Mouse (Mus musculus) erythroblast, adult 5-6 weeks (primary cell): ENCODE results near the gene Vps18. TPM values are rescaled to one million over a fixed set of nuclear protein-coding genes. Genes with fewer than 3 reads are reported as not detected.

Experiments
- ATAC-seq: replicated peaks from 2 replicates; pipeline ENCODE4 v1.8.0; 2016; ENCODE audit warnings: moderate number of reproducible peaks, mild to moderate bottlenecking, moderate TSS enrichment, inconsistent platforms; ENCODE audit not compliant: poor library complexity, low FRiP score, severe bottlenecking
- total RNA-seq, 2 experiments: library from RNA; stranded (forward) in 1 of 2; stranded (reverse) in 1 of 2; fragments of 150-400 nt in 1 of 2; fragments of 200-764, 138-1000 nt in 1 of 2; gene quantifications; 2 replicates each; pipeline versions ENCODE4 v1.2.3 to v1.2.4; 2015 to 2017; ENCODE audit warnings: low replicate concordance in 2 of 2

The Vps18 gene
- total RNA-seq, 2 experiments from 2014 or later: 1.2 to 3.1 TPM

DNA sequence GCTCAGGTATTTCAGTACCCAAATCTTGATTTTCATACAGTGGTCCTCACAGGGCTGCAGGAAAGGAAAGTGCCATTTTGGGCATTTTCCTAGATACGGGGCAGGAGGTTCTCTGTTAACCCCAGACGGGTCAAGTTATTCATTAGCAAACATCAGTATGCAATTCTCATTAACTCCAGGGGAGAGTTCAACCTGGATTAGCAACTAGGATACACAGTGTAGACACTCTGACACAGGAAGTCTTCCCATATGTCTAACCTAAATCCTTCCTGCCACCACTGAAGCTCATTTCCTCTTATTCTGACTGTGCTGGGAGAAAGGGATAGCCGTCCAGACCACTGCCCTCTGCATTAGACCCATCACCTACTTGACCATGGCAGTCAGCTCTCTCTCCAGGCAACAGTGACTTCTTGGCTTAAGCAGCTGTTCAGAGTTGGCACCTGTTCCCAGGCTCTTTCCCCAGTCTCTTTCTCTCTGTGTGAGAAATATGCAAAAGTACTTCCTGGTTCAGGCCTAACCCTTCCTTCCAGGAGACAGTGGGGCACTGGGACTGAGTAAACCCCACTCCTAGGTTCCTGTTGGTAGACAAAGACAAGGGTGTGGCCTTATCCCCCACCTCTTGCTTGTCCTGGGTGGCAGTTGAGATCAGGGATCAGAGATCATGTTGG is 29.6 kb downstream of the Vps18 start:
- ATAC-seq: no peak

DNA sequence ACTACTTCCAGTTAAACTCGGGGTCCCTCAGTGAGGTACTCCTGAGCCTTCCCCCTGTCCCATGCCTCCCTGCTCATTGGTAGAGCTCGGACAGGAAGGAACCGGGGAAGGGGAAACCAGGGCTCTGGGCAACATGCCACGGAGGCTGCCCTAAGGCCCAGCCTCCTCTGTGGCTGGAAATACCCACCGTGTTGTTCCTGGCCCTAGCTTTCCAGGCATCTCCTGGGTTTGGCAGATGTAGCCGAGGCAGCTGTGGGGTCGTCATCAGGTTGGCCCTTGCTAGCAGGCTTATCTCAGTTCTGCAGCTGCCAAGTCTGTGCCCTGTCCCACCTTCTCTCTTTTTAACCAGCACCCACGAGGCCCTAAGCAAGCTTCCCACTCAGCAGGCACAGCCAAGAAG is 32.0 kb downstream of the Vps18 start:
- no peak for ATAC-seq

DNA sequence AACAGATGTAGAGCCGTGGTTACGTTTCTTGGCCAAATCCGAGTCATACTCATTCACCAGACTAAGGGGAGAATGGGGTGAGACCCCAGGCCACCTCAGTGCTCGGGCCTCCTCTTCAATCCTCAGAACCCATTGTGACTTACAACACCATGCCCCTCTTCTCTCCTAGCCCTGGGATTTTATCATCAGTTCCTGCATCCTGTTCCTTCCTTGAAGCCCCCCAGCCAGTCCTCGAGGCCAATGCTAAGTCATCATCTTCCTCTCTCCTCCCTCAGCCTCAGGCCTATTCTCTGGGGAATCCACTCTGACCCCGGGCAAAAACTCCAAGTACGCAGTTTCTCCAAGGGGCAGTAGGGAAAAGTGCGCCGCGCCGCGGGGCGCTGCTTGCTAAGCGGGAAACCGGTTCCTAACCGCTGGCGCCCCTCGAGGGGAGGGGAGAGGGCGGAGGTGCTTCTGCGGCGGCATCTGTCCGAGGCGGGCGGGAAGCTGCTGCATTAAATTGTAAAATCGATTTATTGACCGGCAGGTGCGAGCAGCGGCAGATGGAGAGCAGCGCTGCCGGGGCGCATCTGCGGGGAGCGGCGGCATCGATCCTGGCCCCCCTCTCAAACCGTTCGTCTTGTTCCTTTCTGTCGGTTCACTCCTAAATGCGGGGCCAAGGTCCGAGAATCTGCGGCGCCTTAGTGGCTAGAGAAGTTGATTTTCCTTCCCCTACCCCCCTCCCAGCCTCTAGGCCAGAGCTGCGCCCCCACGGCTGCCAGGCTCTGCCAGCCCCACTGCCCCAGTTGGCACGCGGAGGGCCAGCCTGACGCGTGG is 33.4 kb downstream of the Vps18 start:
- ATAC-seq: no peak

DNA sequence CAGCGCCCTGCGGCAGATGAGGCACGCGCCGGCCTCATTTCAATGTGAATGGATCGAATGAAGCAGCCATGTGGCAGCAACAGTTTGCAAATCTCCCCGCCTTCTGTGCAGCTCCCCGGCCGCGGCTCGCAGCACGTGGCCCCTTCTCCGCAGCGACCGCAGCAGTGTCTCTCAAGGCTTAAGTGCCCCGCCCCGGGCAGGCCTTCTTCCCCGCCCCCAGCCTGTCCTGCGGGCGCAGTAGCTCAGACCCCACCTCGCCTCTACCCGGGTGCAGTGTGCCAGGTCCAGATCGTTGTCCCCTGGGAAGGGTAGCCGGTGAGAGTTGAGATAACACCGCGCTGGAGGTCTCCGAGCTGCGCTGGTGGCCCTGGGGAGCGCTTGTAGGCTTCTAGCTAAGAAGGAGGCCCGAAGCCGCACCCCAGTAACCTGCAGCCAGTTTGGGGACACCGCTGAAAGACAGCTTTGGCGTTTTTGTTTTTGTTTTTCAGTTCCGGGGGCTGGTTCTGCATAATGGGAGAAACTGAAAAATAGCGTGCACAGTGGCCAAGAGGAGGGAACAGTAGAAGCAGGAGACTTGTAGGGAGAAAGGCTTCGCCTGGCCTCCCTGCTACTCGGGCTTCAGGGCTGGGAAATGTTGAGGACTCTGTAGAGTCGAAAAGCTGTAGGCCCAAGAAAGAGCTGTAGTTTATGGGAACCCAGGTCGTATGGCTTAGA is 34.2 kb downstream of the Vps18 start:
- ATAC-seq: no peak

DNA sequence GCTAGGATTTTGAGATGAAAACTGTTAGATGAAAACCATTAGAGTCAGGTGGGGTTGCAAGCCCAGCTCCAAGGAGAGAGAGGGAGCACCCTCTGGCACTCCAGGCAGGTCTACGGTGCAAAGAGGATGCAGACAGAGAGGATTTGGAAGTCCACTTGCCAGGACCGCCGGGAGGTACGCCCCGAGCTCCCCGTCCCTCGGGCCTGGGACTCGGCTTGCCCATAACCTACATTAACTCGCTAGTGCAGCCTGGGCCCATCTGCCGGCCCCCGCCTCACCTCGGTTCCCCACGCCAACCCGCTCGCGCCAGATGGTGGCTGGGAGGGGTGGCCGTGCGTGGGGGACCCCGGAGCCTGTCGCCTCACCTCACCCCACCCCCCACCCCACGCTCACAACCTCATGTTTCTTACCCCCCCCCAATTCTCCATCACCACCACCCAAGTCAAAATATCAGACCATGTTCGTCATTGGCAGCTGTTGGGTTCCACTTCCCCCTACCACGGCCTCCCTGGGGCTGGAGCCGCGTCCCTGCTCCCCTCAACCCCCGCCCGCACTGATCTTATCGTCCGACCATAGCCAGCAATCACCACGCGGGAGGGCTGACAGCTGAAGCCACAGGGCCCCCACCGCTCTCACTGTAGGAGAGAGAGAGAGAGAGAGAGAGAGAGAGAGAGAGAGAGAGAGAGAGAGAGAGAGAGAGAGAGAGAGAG is 35.5 kb downstream of the Vps18 start:
- no peak for ATAC-seq

DNA sequence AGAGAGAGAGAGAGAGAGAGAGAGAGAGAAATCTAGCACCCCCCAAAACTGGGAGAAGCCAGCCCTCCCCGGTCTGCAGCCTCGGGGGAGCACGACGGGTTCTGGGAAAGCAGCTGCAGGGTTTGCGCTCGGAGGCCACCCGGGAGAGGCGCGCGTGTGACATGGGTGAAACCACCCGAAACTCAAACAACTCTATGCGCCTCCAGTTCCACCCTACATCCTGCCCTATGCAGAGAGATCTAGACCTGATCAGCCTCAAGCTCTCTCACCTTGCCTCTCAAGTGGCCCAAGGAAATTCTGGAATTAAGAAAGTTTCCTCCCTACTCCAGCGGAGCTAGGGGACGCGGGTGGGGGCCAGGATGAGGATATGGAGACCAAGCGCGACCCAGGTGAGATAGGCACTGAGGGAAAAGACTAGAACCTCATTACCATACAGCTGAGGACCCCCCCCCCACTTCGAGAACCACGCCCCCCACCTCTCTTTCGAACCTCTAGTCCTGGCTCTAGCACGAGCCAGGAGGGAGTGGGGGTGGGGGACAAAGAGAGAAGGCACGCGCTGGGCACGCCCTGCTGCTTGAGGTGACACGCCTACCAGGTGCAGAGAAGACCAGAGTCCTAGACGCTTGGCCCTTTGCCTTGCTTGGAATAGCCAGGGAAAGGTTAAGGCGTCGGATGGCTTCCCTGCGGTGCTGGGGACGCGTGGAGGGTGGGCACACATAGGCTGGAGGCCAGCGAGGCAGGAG is 36.2 kb downstream of the Vps18 start:
- no peak for ATAC-seq

DNA sequence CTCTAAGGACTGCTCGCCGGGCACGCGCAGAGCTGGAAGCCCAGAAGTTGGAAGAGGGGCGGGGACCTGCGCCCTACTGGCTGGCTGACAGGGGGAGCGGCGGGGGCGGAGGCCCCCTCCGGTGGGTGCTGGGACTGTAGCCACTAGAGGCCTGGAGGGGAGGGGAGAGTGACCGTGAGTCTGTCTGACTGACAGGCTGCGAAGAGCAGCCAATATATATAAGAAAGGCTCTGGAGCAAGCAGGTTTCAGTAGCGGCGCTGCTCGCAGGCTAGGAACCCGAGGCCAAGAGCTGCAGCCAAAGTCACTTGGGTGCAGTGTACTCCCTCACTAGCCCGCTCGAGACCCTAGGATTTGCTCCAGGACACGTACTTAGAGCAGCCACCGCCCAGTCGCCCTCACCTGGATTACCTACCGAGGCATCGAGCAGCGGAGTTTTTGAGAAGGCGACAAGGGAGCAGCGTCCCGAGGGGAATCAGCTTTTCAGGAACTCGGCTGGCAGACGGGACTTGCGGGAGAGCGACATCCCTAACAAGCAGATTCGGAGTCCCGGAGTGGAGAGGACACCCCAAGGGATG is 37.1 kb downstream of the Vps18 start, which contains the start of gene Dll4:
Gene Dll4 (plus strand): TSS at position 217 of the 576 bp plus-strand sequence.
- ATAC-seq: no peak

DNA sequence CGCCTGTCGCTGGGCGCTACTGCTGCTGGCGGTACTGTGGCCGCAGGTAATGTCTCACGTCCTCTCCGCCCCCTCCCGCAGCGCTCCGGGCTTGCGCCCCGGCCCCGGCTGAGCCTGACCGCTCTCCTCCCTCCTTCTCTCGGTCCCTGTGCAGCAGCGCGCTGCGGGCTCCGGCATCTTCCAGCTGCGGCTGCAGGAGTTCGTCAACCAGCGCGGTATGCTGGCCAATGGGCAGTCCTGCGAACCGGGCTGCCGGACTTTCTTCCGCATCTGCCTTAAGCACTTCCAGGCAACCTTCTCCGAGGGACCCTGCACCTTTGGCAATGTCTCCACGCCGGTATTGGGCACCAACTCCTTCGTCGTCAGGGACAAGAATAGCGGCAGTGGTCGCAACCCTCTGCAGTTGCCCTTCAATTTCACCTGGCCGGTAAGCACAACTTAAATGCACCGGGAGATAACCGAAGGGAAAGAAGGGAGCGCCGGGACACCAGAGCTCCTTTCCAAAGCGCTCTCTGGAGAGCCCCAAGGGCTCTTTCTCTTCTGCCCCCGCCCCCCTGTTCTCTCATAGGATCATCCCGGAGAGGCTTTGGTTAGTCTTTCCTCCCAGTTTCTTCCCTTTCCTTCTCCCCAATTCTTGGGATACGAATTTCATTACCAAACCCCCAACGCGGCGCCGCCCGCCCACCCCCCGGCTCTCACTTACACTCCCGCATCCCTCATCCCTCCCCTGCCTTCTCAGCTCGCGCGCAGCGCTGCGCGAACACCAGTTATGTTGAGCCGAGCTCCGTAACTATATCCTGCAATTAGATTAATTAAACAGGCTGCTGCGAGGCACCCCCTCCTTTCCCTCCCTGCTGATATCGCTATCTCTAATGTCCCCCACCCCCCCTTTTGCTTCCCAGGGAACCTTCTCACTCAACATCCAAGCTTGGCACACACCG is 37.9 kb downstream of the Vps18 start:
- no peak for ATAC-seq

DNA sequence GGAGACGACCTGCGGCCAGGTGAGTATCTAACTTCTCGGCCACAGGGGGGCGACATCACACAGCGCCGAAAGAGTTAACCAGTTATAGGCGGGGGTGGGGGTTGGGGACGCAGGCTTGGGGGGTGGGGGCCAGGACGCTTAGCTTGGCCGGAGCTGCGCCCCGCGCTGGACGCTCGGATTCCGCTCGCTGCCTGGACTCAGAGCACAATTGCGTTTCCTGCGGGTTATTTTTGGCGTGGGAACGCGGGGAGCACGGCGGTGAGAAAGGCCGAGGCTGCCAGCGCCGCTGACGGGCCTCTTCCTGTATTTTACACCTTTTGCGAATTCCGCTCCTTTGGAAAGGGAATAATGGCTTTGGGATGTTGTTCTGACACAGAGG is 38.6 kb downstream of the Vps18 start:
- ATAC-seq: no peak

DNA sequence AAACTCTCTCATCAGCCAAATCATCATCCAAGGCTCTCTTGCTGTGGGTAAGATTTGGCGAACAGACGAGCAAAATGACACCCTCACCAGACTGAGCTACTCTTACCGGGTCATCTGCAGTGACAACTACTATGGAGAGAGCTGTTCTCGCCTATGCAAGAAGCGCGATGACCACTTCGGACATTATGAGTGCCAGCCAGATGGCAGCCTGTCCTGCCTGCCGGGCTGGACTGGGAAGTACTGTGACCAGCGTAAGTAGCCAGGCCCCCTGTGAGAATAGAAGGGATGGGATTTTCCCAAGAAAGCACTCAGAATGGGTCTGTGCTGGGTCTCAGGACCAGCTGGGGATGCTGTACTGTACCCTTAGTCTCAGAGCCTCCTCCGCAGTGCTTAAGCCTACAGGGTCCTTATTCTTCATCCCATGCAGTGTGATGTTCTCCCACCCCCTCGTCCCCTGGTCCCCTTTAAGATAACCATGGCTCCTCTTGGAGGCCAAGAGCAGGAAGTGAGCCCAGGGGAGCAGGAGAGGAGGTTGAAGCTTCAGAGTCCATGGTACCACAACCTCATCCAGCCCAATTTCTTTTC is 39.5 kb downstream of the Vps18 start:
- no peak for ATAC-seq

DNA sequence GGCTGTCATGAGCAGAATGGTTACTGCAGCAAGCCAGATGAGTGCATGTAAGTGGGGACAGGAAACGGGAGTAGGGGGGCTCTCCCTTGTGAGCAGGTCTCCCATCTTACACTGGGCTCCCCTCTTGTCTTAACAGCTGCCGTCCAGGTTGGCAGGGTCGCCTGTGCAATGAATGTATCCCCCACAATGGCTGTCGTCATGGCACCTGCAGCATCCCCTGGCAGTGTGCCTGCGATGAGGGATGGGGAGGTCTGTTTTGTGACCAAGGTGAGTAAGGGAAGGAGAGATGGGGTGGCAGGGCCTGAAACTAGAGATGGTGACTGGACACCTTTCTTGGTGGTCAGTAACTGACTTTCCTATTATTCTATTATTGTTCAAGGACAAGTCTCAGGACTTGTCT is 40.0 kb downstream of the Vps18 start:
- ATAC-seq: no peak

DNA sequence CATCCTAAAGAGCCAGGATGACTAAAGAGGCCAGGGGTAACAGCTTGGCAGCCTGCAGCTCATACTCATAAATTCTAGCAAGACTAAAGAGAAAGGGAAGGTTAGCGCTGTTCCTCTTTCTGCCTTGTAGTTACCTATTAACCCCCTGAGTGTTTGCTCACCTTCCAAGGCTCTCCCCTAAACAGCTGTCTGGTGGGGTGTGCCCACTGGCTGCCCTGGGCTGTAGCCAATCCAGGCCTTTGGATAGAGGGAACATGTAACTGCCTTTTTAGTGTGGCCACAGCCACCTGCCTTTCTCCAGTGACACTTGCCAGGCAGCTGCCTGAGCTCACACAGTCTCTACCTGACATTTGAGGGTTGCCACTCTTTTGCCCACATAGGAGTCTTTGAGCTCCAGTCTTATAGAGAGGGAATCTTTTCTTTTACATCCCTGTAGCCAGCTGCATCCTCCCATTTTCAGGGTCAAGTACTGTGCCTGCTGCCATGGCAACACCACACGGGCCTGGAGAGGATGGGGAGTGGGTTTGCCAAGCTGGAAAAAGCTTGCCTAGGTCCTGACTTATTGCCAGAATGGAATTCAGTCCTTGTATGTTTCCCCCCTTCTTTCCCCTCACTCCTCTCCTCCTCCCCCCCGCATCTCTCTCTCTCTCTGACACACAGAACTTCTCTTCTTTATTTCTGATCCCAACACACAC is 40.7 kb downstream of the Vps18 start:
- no peak for ATAC-seq

DNA sequence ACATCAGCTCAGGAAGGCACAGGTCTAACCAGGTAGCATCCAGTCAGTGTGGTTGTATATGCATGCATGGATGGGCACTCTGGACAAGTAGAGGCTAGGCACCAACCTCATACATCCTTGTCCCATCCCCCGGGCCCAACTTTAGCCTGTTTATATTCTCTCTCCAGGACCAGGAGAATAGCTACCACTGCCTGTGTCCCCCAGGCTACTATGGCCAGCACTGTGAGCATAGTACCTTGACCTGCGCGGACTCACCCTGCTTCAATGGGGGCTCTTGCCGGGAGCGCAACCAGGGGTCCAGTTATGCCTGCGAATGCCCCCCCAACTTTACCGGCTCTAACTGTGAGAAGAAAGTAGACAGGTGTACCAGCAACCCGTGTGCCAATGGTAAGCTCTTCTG is 42.3 kb downstream of the Vps18 start:
- no peak for ATAC-seq

DNA sequence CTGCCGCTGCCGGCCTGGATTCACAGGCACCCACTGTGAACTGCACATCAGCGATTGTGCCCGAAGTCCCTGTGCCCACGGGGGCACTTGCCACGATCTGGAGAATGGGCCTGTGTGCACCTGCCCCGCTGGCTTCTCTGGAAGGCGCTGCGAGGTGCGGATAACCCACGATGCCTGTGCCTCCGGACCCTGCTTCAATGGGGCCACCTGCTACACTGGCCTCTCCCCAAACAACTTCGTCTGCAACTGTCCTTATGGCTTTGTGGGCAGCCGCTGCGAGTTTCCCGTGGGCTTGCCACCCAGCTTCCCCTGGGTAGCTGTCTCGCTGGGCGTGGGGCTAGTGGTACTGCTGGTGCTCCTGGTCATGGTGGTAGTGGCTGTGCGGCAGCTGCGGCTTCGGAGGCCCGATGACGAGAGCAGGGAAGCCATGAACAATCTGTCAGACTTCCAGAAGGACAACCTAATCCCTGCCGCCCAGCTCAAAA is 43.7 kb downstream of the Vps18 start:
- ATAC-seq: no peak

DNA sequence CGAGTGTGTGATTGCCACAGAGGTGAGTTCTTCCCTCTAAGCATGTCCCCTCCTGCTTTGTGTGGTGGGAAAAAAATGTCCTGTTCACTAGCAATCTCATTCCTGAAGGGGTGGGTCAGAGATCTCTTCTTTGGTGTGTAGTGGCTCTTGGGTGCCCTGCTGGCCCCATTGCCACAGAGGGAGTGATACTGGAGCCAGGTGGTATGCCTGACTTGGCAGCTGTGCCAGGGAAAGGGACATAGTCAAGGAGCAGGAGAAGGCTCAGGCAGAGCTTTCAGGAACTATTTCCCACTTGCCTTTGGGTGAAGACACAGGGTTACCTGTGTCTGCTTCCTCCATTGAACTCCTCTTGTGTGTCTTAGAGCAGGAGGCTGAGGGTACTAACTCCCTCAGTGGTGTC is 45.6 kb downstream of the Vps18 start:
- ATAC-seq: no peak

DNA sequence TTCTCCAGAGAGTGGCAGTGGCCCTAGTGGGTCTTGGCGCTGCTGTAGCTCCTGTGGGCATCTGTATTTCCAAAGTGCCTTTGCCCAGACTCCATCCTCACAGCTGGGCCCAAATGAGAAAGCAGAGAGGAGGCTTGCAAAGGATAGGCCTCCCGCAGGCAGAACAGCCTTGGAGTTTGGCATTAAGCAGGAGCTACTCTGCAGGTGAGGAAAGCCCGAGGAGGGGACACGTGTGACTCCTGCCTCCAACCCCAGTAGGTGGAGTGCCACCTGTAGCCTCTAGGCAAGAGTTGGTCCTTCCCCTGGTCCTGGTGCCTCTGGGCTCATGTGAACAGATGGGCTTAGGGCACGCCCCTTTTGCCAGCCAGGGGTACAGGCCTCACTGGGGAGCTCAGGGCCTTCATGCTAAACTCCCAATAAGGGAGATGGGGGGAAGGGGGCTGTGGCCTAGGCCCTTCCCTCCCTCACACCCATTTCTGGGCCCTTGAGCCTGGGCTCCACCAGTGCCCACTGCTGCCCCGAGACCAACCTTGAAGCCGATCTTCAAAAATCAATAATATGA is 46.5 kb downstream of the Vps18 start:
- ATAC-seq: no peak

DNA sequence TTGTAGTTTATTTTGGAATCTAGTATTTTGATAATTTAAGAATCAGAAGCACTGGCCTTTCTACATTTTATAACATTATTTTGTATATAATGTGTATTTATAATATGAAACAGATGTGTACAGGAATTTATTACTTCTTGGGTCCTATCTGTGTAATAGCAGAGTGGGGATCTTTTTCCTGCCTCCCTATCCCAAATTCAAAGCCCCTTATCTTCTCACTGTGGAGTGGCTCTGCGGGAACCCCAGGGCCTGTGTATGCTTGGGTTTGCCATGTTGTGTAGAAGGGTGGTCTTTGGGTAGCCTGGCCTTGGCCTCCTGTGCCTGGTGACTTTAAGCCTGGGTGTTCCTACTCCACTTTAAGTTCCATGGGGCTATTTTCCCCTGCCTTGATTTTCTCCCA is 47.0 kb downstream of the Vps18 start:
- no peak for ATAC-seq
